Mouse (Mus musculus) heart, embryonic 14.5 days (tissue): ENCODE measurements around the gene Pgc. TPM values are rescaled to one million over a fixed set of nuclear protein-coding genes. Genes with fewer than 3 reads are reported as not detected.
A peak's percentile ranks its signal among the peaks of the same experiment; 100 is the strongest.

ENCODE experiments used
- ATAC-seq: fragments of 200-750 bp; cut with Nextera tagmentation; 2 replicates; pipeline ENCODE4 v1.8.0; 2017; ENCODE audit warnings: low read depth, moderate TSS enrichment; ENCODE audit not compliant: insufficient number of reproducible peaks, insufficient read depth, low FRiP score
- H3K27ac ChIP-seq, 2 experiments: fragments of 200-500 bp in 1 of 2; fragments of 300-500 bp in 1 of 2; sonication (generic) in 1 of 2; replicated peaks in 1 of 2; 2 replicates each; pipeline ENCODE4 v1.5.1; 2012 to 2014; ENCODE audit warnings: low read depth in 2 of 2, low read length in 2 of 2, control low read depth in 1 of 2, mild to moderate bottlenecking in 1 of 2, mixed read lengths in 1 of 2; ENCODE audit not compliant: control insufficient read depth in 1 of 2, insufficient read depth in 1 of 2
- H3K27me3 ChIP-seq: fragments of 300-500 bp; sonication (generic); 2 replicates; pipeline ENCODE4 v1.6.1; 2014; ENCODE audit warnings: mild to moderate bottlenecking, low read length, control low read depth; ENCODE audit not compliant: control insufficient read depth, insufficient read depth
- H3K36me3 ChIP-seq: fragments of 300-500 bp; sonication (generic); 2 replicates; pipeline ENCODE4 v1.6.1; 2014; ENCODE audit warnings: mild to moderate bottlenecking, control low read depth, low read length, mixed read lengths; ENCODE audit not compliant: control insufficient read depth, insufficient read depth
- H3K4me1 ChIP-seq, 2 experiments: fragments of 200-500 bp in 1 of 2; fragments of 300-500 bp in 1 of 2; sonication (generic) in 1 of 2; 2 replicates each; pipeline ENCODE4 v1.6.1; 2012 to 2014; ENCODE audit warnings: low read length in 2 of 2, control low read depth in 1 of 2, mixed read lengths in 1 of 2; ENCODE audit not compliant: control insufficient read depth in 2 of 2, insufficient read depth in 2 of 2
- H3K4me2 ChIP-seq: fragments of 300-500 bp; sonication (generic); 2 replicates; pipeline ENCODE4 v1.6.1; 2014; ENCODE audit warnings: mild to moderate bottlenecking, low read length
- H3K4me3 ChIP-seq, 2 experiments: fragments of 200-500 bp in 1 of 2; fragments of 300-500 bp in 1 of 2; sonication (generic) in 1 of 2; 2 replicates each; pipeline ENCODE4 v1.5.1; 2012 to 2014; ENCODE audit warnings: low read length in 2 of 2, mild to moderate bottlenecking in 2 of 2, control low read depth in 1 of 2, low read depth in 1 of 2, moderate library complexity in 1 of 2; ENCODE audit not compliant: control insufficient read depth in 1 of 2, insufficient read depth in 1 of 2
- H3K9ac ChIP-seq: fragments of 300-500 bp; sonication (generic); 2 replicates; pipeline ENCODE4 v1.6.1; 2014; ENCODE audit warnings: mild to moderate bottlenecking, low read length
- H3K9me3 ChIP-seq: fragments of 300-500 bp; sonication (generic); 2 replicates; pipeline ENCODE4 v1.6.1; 2016; ENCODE audit warnings: low read length, control low read depth; ENCODE audit not compliant: control insufficient read depth
- WGBS: fragments of 180-500 bp; shearing (Covaris S2); extraction: QIAGEN DNeasy Blood & Tissue Kit; methylation state at CpG from one replicate; pipeline ENCODE4 v1.1.7; 2014; 5-methylcytosine and 5-hydroxymethylcytosine counted together
- polyA plus RNA-seq: library from polyadenylated mRNA; unstranded; fragments of >200 nt; fragmentation: Nextera tagmentation; extraction: Ambion mirVana; gene quantifications from 2 replicates; pipeline ENCODE4 v1.2.1, GENCODE M21; 2014

Pgc gene
- polyA plus RNA-seq, 1 experiment from 2014 or later: 0.15 TPM

GRCm38 (mm10) chr17:47689894-47690293 lies 36.7 kb upstream of the Pgc start:
- peak overlapping the region; percentile 90; the same call in 1 of the 2 replicates for H3K4me2 ChIP-seq

DNA sequence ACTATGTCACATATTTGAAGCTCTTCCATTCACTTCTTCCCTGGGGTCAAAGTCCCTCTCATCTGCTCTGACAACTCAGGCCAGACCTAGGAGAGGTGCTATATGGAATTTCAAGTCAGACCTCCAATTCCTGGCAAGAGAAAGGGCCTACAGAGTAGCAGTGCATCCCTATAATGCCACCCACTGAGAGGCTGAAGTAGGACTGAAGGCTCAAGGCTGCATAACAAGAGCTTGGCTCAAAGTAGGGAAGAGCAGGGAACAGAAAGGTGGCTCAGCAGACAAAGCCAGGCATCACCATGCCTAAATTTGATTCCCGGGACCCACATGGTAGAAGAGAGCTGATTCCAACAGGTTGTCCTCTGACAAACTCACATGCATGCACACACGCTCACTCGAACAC lies 35.0 kb upstream of the Pgc start:
- H3K9ac ChIP-seq: no peak overlapping the region
- H3K36me3 ChIP-seq: peaks cover 2% of the 10 kb centered on the region
- H3K27ac ChIP-seq: no peak overlapping the region
- no peak overlapping the region for H3K4me2 ChIP-seq
- ATAC-seq: no peak
- H3K27me3 ChIP-seq: peaks cover 3% of the 10 kb centered on the region; the same call in 1 of the 2 replicates
- H3K4me3 ChIP-seq: no peak overlapping the region
- no peaks in the 10 kb centered on the region for H3K9me3 ChIP-seq
- peaks cover 8 to 20% of the 10 kb centered on the region in 2 experiments for H3K4me1 ChIP-seq
- WGBS: 94% methylated on average over 3 of the region's 3 CpGs

More at GRCm38 (mm10) chr17:47689894-47690293, 36.7 kb upstream of the Pgc start:
- Histone ChIP-seq H3K9me3 (no peaks in the 10 kb centered on the region), H3K9ac (no peak overlapping the region), H3K4me3 (no peak overlapping the region), H3K27me3 (0 out of 2 replicates have a peak, but pooled peaks cover 3% of the 10 kb centered on the region), H3K27ac (no peak overlapping the region), H3K4me1 (peaks cover 8 to 20% of the 10 kb centered on the region in 2 experiments), H3K36me3 (peaks cover 19% of the 10 kb centered on the region)
- WGBS: 71% methylated on average over 8 of the region's 8 CpGs
- no peak for ATAC-seq

DNA sequence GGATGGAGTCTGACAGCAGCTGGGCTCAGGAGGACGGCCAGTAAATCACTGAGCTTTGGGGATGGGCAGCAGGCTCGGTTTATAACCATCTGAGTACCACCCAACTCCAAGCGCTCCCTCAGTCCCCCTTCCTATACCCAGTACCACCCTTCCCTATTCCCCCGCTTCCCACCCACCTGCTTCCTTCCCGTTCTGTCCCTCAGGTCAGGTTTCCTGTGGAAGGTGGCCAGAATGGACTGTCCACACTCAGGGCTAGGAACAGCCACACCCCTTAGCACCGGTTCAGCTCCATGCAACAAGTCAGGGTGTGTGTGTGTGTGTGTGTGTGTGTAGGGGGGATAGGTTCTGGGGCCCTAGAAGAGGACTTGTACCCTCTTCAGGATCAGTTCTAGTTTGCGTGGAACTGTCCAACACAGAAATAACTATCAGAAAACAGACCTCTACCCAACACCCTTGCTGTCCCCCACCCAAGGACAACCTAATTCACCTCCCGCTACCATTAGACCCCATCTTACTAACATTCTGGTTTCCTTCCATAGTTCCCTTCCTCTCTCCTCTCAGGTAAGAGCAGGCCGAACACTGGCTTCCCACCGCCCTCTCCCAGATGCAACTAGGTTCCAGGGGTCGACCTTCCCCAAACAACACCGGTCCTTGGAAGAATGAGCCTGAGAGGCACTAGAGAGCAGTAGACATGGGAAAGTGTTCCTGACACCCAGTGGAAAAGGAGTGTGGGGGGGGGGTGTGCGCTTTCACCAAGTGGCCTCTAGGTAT lies 32.8 kb upstream of the Pgc start:
- Histone ChIP-seq H3K27ac (peak overlapping the region in 1 of 2 experiments; percentile 39; a peak in 2 of 4 replicates), H3K4me2 (peak overlapping the region; percentile 90), H3K27me3 (peaks cover 3% of the 10 kb centered on the region; the same call in 1 of the 2 replicates), H3K9ac (peak overlapping the region; percentile 70), H3K4me1 (peaks cover 3 to 12% of the 10 kb centered on the region in 2 experiments; a peak in 3 of 4 replicates), H3K4me3 (peak overlapping the region; percentile 77 to 85), H3K9me3 (no peaks in the 10 kb centered on the region), H3K36me3 (no peaks in the 10 kb centered on the region; the same call in 1 of the 2 replicates)
- WGBS: 32% methylated on average over 13 of the region's 13 CpGs
- ATAC-seq: no peak

DNA sequence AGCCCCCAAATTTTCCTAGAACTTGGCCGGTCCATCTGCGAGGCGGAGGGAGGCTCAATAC lies 32.4 kb upstream of the Pgc start, which contains the start of gene Gm21981:
Gene Gm21981, minus strand, starts transcription at position 14 of the 61 bp plus-strand sequence.
- peak within 1 kb of the TSS; percentile 90 for H3K4me2 ChIP-seq
- ATAC-seq: no peak
- H3K4me1 ChIP-seq: peaks cover 3 to 10% of the 10 kb centered on the region in 2 experiments; a peak in 3 of 4 replicates
- no peaks in the 10 kb centered on the region for H3K9me3 ChIP-seq
- WGBS: 0% methylated on average over 3 of the region's 3 CpGs
- H3K27me3 ChIP-seq: peaks cover 3% of the 10 kb centered on the region; the same call in 1 of the 2 replicates
- H3K27ac ChIP-seq: peak within 1 kb of the TSS in 1 of 2 experiments; percentile 39; a peak in 2 of 4 replicates
- peak within 1 kb of the TSS; percentile 77 to 85 for H3K4me3 ChIP-seq
- H3K9ac ChIP-seq: peak within 1 kb of the TSS; percentile 91
- H3K36me3 ChIP-seq: peaks cover 2% of the 10 kb centered on the region; the same call in 1 of the 2 replicates

- Histone ChIP-seq H3K9me3 (no peaks in the 10 kb centered on the region), H3K27ac (peak within 1 kb of the TSS in 1 of 2 experiments; percentile 39; a peak in 2 of 4 replicates), H3K9ac (peak within 1 kb of the TSS; percentile 91), H3K27me3 (peaks cover 3% of the 10 kb centered on the region; the same call in 1 of the 2 replicates), H3K36me3 (peaks cover 6% of the 10 kb centered on the region), H3K4me1 (peaks cover 3 to 7% of the 10 kb centered on the region in 2 experiments; a peak in 3 of 4 replicates), H3K4me2 (peak within 1 kb of the TSS; percentile 90), H3K4me3 (peak within 1 kb of the TSS; percentile 77 to 85)
- peak; percentile 89 for ATAC-seq
- under 1% methylated on average over 79 of the region's 82 CpGs for WGBS
These were observed 31.9 kb upstream of the Pgc start, which contains the start of gene Prickle4 for GRCm38 (mm10) chr17:47694503-47695336. Prickle4 (minus strand) TSS chr17:47694736.

DNA sequence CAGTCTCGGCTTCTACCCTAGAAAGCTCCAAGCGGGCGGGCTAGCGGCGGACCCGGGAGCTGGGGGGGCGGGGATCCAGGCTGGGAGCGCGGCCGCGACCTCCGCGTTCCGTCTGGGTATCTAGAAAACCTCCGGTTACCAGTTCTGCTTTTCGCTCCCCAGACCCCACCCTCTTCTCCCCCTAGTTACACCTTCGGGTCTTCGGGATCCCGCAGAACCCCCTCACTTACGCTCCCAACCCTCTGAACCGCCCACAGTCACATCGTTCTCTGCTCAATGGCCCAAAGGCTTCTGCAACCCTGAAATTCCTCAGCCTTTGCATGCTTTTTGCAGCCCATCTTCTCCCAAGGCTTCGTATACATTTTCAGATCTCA lies 31.3 kb upstream of the Pgc start:
- Histone ChIP-seq H3K4me2 (peak overlapping the region; percentile 90), H3K4me1 (peaks cover 3 to 7% of the 10 kb centered on the region in 2 experiments; a peak in 3 of 4 replicates), H3K4me3 (peak overlapping the region; percentile 77 to 85), H3K9me3 (no peaks in the 10 kb centered on the region), H3K27me3 (no peaks in the 10 kb centered on the region; the same call in 1 of the 2 replicates), H3K9ac (peak overlapping the region; percentile 91), H3K36me3 (peaks cover 9% of the 10 kb centered on the region), H3K27ac (peak overlapping the region in 1 of 2 experiments; percentile 39; a peak in 1 of 4 replicates)
- no peak for ATAC-seq
- WGBS: under 1% methylated on average over 18 of the region's 23 CpGs

DNA sequence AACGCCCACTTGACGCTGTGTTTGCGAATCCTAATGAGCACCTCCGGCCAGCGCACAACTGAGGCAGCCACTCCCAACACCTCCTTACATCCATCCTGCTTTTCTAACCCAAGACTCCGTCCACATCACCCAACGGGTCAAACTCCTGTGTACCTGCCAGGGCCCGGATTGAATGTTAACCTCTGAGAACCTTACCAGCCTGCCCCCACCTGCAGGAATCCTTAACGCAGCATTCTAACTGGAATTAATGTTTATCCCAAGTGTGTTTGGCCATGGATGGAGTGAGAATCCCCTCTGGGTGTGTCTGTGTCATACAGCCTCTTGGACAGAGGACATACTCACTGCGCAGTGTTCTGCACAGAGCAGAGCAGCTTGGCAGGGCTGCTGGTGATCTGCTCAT lies 28.5 kb upstream of the Pgc start:
- no peak overlapping the region for H3K4me3 ChIP-seq

More for the DNA sequence above, 28.5 kb upstream of the Pgc start:
- Histone ChIP-seq H3K9ac (no peak overlapping the region), H3K36me3 (peaks cover 30% of the 10 kb centered on the region), H3K4me2 (no peak overlapping the region), H3K4me1 (peaks cover 8 to 18% of the 10 kb centered on the region in 2 experiments; a peak in 3 of 4 replicates), H3K27ac (no peak overlapping the region), H3K9me3 (no peaks in the 10 kb centered on the region), H3K27me3 (no peaks in the 10 kb centered on the region; the same call in none of the 2 replicates)
- WGBS: 86% methylated on average over 10 of the region's 10 CpGs
- no peak for ATAC-seq
